Mouse (Mus musculus) heart, embryonic 10.5 days (tissue): ENCODE results near the gene Clec4e. TPM values are rescaled to one million over a fixed set of nuclear protein-coding genes. Genes with fewer than 3 reads are reported as not detected.
"Not testable (repeated sequence)": the region's sequence is repeated elsewhere in the genome, so short reads cannot be mapped to it uniquely, and the experiment has no call there.

ENCODE experiments used
- DNase-seq: peaks from one replicate; pipeline ENCODE4 v3.0.0-alpha.2; 2017; ENCODE audit warnings: low spot score
- H3K27ac ChIP-seq: fragments of 300-500 bp; sonication (generic); 2 replicates; pipeline ENCODE4 v1.5.1; 2016; ENCODE audit warnings: mild to moderate bottlenecking
- H3K27me3 ChIP-seq: fragments of 300-500 bp; sonication (generic); 2 replicates; pipeline ENCODE4 v1.6.1; 2016; ENCODE audit warnings: mild to moderate bottlenecking; ENCODE audit not compliant: poor library complexity, insufficient read depth, severe bottlenecking
- H3K36me3 ChIP-seq: fragments of 300-500 bp; sonication (generic); 2 replicates; pipeline ENCODE4 v1.6.1; 2016; ENCODE audit warnings: mild to moderate bottlenecking, moderate library complexity
- H3K4me1 ChIP-seq: fragments of 300-500 bp; sonication (generic); 2 replicates; pipeline ENCODE4 v1.6.1; 2016; ENCODE audit warnings: mild to moderate bottlenecking
- H3K4me3 ChIP-seq: fragments of 300-500 bp; sonication (generic); 2 replicates; pipeline ENCODE4 v1.5.1; 2016; ENCODE audit warnings: mild to moderate bottlenecking, moderate library complexity
- H3K9me3 ChIP-seq: fragments of 300-500 bp; sonication (generic); 2 replicates; pipeline ENCODE4 v1.6.1; 2016; ENCODE audit warnings: mild to moderate bottlenecking, moderate library complexity
- WGBS: fragments of 180-500 bp; shearing (Covaris S2); methylation state at CpG from one replicate; pipeline ENCODE4 v1.1.7; 2016; 5-methylcytosine and 5-hydroxymethylcytosine counted together
- polyA plus RNA-seq: library from polyadenylated mRNA; unstranded; fragments of >200 nt; fragmentation: Nextera tagmentation; extraction: Ambion mirVana; gene quantifications from 2 replicates; pipeline ENCODE4 v1.2.1, GENCODE M21; 2016

Clec4e gene
- polyA plus RNA-seq, 1 experiment from 2014 or later = 0.36 TPM

- no peak within 1 kb of the TSS for H3K4me3 ChIP-seq
- H3K27me3 ChIP-seq = no peaks in the 10 kb centered on the region
- no peak within 1 kb of the TSS for H3K27ac ChIP-seq
- no peaks in the 10 kb centered on the region for H3K9me3 ChIP-seq
- no peaks in the 10 kb centered on the region for H3K36me3 ChIP-seq
- no peak for DNase-seq
- 61% methylated on average over 4 of the region's 4 CpGs for WGBS
- H3K4me1 ChIP-seq = no peaks in the 10 kb centered on the region
Measured at GRCm38 (mm10) chr6:123261555-123262161, 28.0 kb downstream of the Clec4e start, which contains the start of gene Clec4d. TSS of gene Clec4d (plus strand) at chr6:123262111.

GRCm38 (mm10) chr6:123260868-123261267 lies 28.8 kb downstream of the Clec4e start:
- no peak for DNase-seq
- 75% methylated on average over 1 of the region's 1 CpGs for WGBS
- Histone ChIP-seq H3K4me3 (no peak overlapping the region), H3K27me3 (no peaks in the 10 kb centered on the region), H3K4me1 (no peaks in the 10 kb centered on the region), H3K9me3 (no peaks in the 10 kb centered on the region), H3K36me3 (no peaks in the 10 kb centered on the region), H3K27ac (no peak overlapping the region)

- Histone ChIP-seq H3K4me1 (no peaks in the 10 kb centered on the region), H3K27ac (no peak overlapping the region), H3K27me3 (no peaks in the 10 kb centered on the region), H3K36me3 (no peaks in the 10 kb centered on the region), H3K9me3 (no peaks in the 10 kb centered on the region), H3K4me3 (no peak overlapping the region)
- DNase-seq = no peak
- WGBS = 81% methylated on average over 4 of the region's 4 CpGs
Measured at GRCm38 (mm10) chr6:123259889-123260603, 29.6 kb downstream of the Clec4e start.

GRCm38 (mm10) chr6:123258946-123259345 lies 30.7 kb downstream of the Clec4e start:
- H3K36me3 ChIP-seq = no peaks in the 10 kb centered on the region
- DNase-seq = no peak
- no peaks in the 10 kb centered on the region for H3K27me3 ChIP-seq
- H3K27ac ChIP-seq = no peak overlapping the region
- H3K4me1 ChIP-seq = no peaks in the 10 kb centered on the region
- H3K9me3 ChIP-seq = no peaks in the 10 kb centered on the region
- no peak overlapping the region for H3K4me3 ChIP-seq
- WGBS = 67% methylated on average over 3 of the region's 3 CpGs

- Histone ChIP-seq H3K36me3 (no peaks in the 10 kb centered on the region), H3K4me1 (no peaks in the 10 kb centered on the region), H3K4me3 (no peak overlapping the region), H3K9me3 (peaks cover 6% of the 10 kb centered on the region; the same call in 1 of the 2 replicates), H3K27me3 (no peaks in the 10 kb centered on the region), H3K27ac (no peak overlapping the region)
- no peak for DNase-seq
Measured at GRCm38 (mm10) chr6:123252735-123253134, 36.9 kb downstream of the Clec4e start.

GRCm38 (mm10) chr6:123248862-123249261 lies 40.8 kb downstream of the Clec4e start:
- not testable (repeated sequence) for H3K4me1 ChIP-seq, H3K9me3 ChIP-seq, H3K27ac ChIP-seq, H3K27me3 ChIP-seq, DNase-seq, H3K36me3 ChIP-seq, H3K4me3 ChIP-seq
- WGBS = 79% methylated on average over 2 of the region's 2 CpGs

- H3K9me3 ChIP-seq = no peaks in the 10 kb centered on the region
- WGBS = 81% methylated on average over 5 of the region's 5 CpGs
- DNase-seq = no peak
Measured at GRCm38 (mm10) chr6:123244201-123244600, 45.5 kb downstream of the Clec4e start.

GRCm38 (mm10) chr6:123237582-123237981 lies 52.1 kb downstream of the Clec4e start:
- H3K9me3 ChIP-seq = no peaks in the 10 kb centered on the region
- no peak for DNase-seq
- H3K27ac ChIP-seq = no peak overlapping the region
- no peaks in the 10 kb centered on the region for H3K36me3 ChIP-seq
- no peak overlapping the region for H3K4me3 ChIP-seq
- H3K4me1 ChIP-seq = no peaks in the 10 kb centered on the region
- H3K27me3 ChIP-seq = no peaks in the 10 kb centered on the region

More at GRCm38 (mm10) chr6:123244201-123244600, 45.5 kb downstream of the Clec4e start:
- no peaks in the 10 kb centered on the region for H3K4me1 ChIP-seq
- H3K36me3 ChIP-seq = no peaks in the 10 kb centered on the region
- no peak overlapping the region for H3K4me3 ChIP-seq
- H3K27me3 ChIP-seq = no peaks in the 10 kb centered on the region
- H3K27ac ChIP-seq = no peak overlapping the region

Other genes with a start within 250 kb of the Clec4e start
- not detected in 2 replicates for gene Clec4b1, start 239.9 kb downstream of the Clec4e start, polyA plus RNA-seq
- gene Clec4a2, start 183.4 kb downstream of the Clec4e start, polyA plus RNA-seq = not detected in 2 replicates
- not detected in 2 replicates for gene Clec4b2, start 117.0 kb downstream of the Clec4e start, polyA plus RNA-seq
- gene Clec4n, start 60.0 kb downstream of the Clec4e start, polyA plus RNA-seq = 0.24 TPM in 1 of 2 replicates, not detected in the other
- not detected in 2 replicates for gene Clec4d, start 27.8 kb downstream of the Clec4e start, polyA plus RNA-seq
- gene Vmn2r19, start 18.5 kb upstream of the Clec4e start, polyA plus RNA-seq = not detected in 2 replicates
- gene Vmn2r20, start 128.2 kb upstream of the Clec4e start, polyA plus RNA-seq = not detected in 2 replicates
- gene Vmn2r21, start 243.5 kb upstream of the Clec4e start, polyA plus RNA-seq = not detected in 2 replicates